Mouse (Mus musculus) B cell, adult 2 months (primary cell): ENCODE results near the gene Egflam.

Experiments used
- DNase-seq, 2 experiments: peaks; one replicate each; pipeline ENCODE4 v3.0.0; 2022

Gene Egflam

DNA sequence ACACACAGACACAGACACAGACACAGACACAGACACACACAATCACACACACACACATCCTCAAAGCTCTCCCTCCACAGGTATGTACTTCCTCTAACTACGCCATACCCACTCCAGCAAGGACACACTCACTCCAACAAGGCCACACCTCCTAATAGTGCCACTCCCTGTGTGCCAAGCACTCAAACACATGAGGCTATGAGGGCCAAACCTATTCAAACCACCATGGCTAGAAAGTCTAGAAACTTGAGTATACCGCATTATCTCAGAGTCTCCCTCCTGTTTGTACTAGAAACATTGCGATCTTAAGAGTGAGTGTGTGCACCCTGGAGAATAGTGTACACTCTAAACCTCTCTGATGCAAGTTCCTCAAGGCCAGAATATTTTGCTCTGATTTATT is 182.3 kb downstream of the Egflam start:
- no peak for DNase-seq

DNA sequence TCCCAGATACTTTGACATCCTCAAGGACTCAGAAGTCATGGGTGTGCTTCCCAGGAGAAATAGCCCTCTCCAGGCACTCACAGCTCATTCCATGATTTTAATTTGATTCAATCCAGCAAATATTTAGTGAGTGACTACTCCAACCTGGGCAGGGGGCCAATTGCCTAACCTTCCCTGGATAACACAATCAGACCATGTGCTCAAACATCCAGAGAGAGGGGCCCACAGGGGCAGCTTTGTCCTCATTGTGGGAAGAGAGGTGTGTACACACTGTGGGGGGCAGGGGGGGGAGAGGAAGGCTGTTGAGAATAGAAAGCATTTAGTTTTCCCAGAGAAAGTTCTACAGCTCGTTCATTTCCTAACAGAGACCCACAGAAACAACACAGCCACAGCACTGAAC is 184.5 kb downstream of the Egflam start:
- no peak for DNase-seq

DNA sequence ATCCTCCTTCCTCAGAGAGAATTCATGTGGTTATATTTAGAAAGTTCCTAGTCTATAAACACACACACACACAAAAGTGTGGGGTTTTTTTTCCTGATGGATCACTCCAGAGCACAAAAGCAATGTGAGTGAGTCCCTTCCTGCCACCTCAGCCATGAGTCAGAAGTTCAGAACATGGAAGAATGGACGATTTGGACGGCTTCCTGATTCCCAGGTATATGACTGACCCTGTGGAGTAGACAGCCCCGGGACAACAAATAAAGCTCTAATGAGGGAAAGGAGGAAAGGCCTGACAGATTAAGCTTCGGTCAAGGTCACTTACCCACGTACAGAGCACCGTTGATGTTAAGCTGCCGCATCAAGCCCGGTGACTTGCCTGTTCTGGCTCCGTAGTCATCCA is 190.0 kb downstream of the Egflam start:
- no peak for DNase-seq

DNA sequence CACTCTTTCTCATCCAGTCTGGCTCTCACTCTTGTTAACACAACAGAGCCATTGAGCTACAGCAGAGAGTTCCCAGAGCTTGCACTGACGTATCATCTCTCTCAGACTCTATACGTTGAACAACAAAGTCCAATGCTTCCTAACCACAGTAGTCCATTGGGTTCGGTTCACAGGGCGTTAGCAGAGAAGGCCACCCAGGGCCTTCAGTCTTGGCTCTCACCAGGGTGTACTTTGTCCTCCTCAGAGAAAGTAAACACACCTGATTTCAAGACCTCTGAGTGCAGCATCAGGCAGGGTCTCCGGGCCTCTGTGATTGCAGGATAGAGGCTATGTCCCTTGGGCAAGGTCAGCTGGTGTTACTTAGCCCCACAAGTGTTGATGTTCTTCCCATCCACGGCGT is 190.9 kb downstream of the Egflam start:
- no peak for DNase-seq

DNA sequence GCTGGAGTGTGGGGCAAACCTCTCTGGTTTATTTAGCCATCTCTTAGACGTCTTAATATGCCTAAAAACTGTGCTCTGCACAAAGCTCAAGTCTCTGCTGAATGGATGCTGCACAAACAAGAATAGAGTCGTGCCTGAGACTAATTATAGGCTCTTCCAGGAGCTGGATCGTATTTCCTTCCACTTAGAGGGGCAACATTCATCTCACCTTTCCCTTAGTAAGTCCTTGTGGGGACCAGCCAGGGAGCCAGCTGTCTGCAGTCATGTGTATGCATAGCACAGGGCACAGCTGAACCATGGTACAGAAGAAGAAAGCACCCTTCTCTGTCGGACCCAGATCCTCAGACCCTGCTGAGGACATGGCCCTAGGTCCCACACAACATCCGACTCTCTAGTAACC is 192.1 kb downstream of the Egflam start:
- no peak for DNase-seq

DNA sequence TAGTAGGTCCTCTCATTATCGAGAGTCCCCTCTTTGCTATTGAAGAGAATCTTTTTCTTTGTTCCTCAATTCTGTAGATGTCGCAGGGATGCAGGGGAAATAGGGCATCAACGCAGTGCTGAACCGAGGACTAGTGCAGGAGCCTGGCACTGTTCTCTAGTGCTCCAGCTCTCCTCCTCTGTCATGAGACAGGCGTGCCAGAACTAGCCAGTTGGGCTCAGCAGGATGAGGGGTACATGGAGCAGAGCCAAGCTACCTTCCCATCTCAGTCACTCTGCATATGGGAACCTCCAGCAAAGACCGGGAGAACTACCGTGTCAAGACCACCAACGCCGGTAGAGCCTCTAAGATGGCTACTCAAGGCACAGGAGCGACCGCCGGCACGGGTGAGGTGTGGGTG is 193.3 kb downstream of the Egflam start:
- DNase-seq, result no peak

DNA sequence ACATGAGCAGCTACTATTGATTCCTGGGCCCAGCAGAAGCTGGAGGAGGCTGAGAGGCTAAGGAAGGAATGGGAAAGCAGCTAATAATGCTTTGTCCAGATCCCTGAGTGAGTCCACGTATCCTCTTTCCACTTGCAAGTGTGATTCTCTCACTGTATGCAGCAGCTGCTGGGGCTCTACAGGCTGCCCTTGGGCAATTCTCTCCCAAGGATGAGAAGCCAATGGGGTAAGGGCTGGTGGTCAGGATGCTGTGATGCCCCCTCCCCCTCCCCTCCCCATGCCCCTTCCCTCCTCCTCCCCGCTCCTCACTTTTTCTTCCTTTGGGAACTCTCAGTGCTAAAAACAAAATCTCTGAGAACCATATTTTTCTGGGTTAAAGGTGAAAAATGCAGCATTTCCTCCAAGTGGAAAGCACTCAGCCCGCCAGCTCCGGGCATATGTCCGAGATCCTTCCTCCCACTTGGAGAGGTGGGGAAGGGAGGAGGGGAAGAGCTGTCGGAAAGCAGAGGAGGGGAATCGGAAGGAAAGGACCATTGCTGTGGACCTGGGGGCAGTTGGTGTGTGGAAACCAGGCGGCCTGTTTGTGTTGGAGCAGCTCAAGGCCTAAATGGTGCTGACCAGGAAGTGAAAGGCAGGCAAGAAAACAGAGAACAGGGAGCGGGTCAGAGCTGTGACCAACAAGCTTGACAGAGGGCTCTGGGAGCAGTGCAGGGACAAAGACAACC is 194.4 kb downstream of the Egflam start:
- no peak for DNase-seq

DNA sequence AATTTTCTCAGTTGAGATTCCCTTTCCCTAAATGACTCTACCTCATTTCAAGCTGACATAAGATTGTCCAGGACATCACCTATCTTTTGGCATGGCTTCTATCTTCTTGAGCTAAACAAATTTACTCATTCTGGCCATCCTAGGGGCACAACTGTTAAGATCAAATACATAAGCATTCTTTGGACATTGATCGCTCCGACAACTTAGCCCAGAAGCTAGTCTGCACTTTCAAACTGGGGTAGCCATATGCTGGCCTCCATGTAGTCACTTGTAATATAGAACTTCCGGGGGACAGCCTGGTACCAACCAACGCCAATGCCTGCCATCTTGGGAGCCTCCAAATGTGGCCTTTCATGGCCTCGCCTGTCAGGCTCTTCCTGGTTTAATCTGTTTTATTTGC is 195.2 kb downstream of the Egflam start:
- no peak for DNase-seq

DNA sequence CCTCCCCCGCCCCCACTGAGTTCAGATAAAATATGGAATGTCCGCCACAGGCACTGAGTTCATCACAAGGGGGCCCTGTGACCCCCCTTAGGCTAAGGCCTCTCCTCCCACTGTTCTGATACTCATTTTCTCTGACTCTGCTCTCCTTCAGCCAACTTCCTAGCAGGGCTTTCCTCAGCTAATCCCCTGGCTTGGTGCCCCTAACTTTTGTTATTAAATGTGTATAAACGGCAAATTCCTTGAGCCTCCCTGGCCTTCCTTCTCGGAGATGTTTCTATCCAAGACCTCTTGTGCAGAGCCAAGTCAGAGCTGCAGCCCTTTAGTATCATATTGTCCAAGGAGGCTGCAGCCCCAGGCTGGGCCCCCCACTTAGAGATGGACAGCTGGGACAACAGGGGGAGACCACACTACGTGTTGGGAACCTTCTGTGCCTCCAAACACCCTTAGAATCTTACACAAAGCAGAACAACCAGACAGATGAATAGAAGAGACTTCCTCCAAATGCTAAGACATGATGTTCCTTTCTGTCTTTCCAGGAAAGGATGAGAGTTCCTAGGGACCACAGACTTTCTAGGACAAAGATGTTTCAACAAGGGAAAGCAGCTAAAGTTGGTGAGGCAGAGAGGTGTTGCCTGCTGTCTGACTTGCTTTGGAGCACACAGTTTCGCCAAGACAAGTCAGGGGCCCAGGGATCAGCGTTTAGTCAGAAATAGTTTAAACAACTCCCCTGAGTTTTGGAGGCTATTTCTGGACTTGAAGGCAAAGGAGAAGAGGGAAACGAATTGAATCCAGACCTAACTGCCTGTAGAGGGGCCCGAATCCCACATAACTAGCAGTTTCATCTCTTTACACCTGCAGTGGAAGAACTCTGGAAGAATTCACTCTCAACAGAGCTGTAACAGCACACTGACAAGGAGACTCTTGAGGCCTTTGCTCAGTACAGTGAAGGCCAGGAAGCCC is 196.5 kb downstream of the Egflam start:
- no peak for DNase-seq

DNA sequence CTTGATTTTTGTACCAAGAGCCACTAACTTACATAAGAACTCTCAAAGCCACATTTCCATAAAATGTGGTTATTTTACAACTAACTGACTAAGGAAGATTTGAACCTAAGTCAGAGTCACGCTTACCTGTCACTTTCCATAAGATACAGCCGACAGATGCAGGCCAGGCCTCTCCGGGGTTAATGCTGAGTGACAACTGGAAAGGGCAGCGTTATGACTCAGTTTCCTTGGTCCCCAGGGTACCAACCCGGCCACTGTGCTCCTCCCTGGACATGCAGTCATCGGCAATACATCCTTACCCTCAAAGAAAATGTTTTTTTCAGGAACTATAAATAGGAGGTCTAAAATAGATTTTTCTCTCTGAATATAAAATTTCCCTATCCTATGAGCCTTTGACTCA is 197.9 kb downstream of the Egflam start:
- no peak for DNase-seq

DNA sequence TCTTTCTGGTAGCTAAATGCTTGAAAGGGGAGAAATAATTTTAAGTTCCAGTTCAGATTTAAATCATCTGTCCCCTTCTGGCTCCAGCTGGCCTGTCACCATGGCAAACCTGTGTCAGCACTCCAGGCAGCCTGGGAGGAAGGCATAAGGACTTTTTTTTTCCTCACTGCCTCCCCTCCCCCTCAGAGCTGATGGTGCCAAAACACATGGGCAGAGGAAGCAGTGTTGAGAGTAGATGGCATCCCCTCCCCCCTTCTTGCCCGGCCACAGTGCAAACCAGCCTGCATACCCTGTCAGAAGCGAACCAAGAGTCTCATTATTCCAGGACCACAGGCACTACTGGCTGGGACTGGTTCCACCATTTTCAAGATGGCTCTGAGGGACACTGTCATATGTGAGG is 199.4 kb downstream of the Egflam start:
- no peak for DNase-seq

DNA sequence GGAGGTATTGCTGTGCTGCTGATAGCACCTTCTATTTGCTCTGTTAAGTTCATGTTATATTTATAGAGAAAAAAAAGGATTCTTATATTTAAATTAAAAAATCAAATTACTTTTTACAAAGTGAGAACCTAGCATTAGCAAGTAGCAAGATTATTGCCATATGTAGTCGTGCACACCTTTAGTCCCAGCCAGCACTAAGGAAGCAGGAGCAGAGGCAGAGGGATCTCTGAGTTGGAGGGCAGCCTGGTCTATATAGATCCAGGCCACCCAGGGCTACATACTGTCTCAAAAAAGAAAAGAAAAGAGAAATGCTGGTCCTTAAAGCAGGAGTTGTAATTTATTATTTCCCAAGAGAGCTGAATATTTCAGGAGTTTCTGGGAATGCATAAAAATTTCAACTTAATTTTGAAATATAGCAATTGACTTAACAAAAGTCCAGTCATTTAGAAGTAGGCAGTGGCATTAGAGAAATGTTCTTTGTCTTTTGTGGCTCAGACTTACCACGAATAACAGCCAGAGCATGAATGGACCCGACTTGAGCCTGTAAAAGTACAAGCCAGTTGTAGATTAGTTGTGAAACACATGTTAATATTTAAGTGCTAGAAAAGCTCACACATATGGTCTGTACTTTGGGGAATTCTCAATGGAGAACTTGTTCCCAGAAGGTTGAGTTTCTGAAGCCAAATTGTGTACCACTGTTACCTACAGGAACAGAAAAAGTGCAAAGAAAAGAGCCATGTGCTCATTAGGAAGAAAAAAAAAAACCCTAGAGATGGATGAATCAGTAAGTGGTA is 200.3 kb downstream of the Egflam start:
- DNase-seq, result no peak

DNA sequence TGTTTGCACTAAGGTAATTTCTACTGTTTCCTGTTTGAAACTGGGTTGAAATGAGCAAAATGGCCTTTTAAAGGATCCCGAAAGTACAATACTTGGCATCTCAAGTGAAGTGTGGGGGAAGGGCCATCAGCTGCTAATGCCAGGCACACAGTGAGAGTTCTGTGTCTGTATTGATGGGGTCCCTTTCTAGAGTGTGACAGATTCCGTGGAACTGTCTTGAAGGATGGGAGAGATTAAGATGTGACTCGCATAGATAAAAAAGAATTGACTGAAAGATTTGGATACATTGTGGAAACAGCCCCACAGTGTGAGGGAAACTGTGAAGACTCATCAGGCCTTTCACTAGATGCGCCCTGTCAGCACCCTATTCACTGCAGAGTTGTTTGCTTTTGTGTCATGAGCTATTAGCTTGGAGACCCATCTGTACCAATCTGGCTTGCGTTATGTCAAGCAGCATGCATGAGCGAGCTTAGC is 203.4 kb downstream of the Egflam start:
- DNase-seq, result no peak

DNA sequence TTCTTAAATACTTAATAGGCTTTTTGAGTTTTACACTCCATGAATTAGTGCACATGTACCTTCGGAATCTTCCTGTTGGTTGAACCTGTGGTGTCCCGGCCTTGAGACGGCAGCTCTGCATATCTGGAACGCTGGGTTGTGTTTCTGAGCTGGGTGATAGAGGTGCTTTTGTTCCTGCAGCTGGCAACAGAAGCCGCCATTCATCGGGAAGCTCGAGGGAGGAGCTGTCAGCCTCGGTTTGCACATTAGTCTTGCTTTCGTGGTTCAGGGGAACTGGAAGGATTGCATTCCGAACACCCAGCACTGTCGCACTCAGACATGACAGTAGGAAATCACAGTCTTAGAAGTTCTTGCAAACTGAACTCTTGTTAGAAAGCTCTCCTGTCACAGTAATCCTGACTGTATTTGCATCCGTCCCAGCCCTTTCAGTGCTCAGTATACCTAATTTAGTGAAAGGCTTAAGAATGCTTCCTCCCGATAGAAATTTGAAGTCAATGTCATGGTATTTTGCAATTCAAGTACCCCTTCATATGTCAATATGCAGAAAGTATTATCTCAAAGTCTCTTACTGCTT is 204.0 kb downstream of the Egflam start:
- no peak for DNase-seq

DNA sequence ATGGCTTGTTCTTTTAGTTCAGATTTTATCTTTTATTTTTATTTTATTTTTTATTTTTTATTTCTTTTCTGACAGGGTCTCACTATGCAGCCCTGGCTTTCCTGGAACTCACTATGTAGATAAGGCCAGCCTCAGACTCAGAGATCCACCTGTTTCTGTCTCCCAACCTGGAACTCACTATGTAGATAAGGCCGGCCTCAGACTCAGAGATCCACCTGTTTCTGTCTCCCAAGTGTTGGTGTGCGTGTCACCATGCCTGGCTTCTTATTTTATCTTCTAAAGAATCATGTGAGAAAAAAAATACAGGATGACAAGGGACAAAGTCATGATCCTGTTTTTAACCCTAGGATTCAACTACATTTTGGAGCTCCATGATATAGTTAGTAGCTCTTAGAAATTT is 205.6 kb downstream of the Egflam start:
- no peak for DNase-seq

DNA sequence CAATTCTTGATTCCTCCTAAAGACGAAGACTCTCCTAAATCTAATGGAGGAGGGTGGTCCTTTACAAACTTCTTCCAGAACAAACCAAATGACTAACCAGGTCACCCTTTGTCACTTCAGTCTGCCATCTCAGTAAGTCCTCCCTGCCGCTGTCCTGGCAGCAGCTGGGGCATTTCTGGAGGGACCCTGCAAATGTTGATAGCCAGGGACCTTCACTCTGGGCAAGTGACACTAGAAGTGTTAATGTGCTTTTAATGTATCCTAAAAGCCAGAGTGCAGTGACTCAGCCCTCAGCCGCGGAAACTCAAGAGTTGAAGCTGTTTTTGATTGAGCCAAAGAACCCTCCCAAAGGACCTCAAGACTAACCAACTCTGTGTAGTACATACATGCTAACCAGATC is 207.1 kb downstream of the Egflam start:
- no peak for DNase-seq

DNA sequence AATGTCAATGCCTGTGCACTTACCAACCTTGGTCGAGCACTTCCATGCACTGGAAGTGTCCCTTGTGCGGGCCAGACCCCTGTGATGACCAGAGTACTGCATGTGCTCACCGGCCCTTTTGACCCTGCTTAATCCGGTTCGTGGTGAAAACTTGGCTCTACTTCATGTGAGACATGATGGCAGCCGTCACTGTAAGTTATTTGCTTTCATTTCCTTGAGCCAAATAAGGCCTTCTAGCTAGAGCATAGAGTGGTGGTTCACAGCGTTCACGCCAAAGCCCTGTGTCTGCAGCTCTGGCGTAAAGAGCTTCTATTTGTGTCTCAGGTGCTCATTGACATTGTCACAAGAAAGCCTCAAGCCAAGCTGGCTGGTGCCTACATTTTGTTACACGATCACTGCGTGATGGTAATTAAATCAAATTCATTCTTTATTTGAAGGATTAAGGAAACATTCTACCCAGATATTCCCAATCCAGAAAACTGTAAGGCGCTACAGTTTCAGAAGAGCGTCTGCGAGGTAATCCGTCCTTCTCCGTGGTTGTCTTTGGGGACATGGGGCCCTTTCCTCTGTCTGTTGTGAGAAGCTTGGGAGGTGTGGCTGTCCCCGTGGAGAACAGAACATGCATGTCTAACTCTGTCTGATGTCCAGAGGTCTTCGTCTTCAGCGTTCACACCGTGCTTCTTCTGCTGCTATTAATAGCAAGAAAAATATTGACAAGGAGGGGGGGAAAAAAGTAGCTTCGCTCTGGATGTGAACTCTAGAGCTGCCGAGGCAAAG is 208.3 kb downstream of the Egflam start:
- no peak for DNase-seq

DNA sequence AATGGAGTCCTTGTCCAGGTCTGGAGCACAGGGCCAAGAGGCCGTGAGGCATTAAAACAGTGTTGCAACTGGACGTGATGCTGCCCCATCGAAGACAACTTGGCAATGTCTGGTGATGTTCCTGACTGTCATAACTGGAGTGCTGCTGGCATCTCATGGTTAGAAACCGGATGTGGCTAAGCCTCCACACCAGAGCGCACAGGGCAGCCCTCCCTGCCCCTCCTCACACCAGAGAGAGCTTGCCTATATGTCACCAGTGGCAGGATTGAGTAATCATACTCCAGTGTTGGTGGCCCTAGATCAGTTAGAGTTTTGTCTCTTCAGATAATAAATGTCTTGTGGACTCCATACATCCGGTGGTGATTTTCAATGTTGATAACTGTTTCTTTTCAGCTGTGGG is 210.5 kb downstream of the Egflam start:
- DNase-seq, result no peak

DNA sequence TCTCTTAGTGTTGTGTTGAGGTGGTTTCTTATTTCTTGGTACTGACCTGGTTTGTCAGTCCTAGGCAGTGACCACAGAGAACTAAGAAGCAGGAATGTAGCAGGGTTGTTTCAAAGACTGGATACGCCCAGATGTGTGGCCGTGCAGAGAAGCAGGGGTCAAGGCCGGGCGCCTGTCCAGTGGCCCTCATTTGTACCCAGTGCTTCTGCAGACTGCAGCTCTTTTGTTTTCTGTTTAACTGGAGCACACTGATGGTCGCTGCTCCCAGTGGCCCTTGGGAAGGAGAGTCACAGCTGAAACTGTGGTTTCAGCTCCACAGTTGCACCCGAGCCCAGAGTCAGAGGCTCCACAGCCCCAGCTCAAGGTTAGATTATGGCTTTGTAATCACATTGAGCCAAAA is 217.6 kb downstream of the Egflam start:
- no peak for DNase-seq

DNA sequence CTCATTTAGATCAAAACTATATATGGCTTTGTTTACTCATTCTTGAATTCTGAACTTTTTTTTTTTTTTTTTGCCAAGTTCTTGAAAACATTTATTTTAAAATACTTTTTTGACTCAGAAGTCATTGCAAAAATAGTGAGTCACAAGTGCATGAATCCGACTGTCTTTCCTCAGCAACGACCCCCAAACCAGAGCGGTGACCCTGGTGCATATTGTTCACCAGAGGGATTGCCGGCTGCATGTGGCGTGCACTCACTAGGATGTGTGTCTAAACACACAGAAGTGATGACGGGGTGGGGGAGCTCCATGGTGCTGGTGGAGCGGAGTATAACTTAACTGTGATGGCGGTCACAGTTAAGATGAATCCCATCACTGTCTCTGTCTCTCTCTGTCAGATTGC is 224.4 kb downstream of the Egflam start:
- DNase-seq, result no peak

DNA sequence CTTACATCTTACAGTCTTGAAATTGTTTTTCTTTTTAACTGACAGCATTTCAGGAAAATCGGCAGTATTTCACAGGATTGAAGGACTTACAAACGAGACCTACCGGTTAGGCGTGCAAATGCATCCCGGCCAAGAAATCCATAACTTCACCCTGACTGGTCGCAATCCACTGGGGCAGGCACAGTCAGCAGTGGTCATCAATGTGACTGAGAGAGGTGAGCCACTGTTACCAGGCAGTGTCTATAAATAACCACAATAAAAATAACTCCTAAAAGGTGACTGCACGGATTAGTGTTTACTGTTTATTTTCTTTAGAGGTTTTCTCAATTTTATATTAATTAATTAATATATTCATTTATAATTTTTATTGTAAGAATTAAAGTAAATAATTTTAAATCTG is 224.8 kb downstream of the Egflam start:
- DNase-seq, result no peak

DNA sequence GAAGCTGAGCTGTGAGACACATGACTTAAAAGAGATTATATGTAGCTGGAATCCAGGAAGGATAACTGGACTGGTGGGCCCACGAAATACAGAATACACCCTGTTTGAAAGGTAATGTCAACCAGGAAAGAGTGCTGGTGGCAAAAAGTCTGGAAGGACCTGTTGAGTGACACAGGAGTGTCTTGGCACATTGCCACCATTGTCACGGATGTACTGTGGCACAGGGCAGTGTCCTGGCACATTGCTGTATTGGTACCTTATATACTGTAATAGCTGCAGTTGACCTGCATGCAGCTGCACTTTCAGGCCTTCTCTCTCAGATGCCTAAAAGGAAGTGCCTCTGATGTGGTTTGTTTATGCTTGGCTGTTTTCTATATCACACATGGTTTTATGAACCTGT is 225.3 kb downstream of the Egflam start:
- DNase-seq, result no peak
